Comparison of ENCODE assay signal across 28 mouse cellular contexts in genomic region chr17:29158899-29159298, GRCm38 (mm10). TPM values are rescaled to one million over a fixed set of nuclear protein-coding genes. Genes with fewer than 3 reads are reported as not detected.
DNase-seq lines count a peak whose midpoint lies in the region; ATAC-seq and TF ChIP-seq lines count a peak whose summit lies in the region.
"Had no signal": no experiment of that assay in that cellular context is flagged by ENCODE, and none has a peak within 500 bp of the region (broad histone marks: within the 10 kb centered on the region; RNA-seq: fewer than 3 reads in every experiment).

No protein-coding gene starts in this region.

- H3K9me3 ChIP-seq in ES-E14 (ENCODE audit: control insufficient read depth, insufficient read depth, low read depth, low read length) = no peaks in the 10 kb centered on the region
- H3K9me3 ChIP-seq in limb, embryonic 11.5 days (ENCODE audit: control insufficient read depth, low read length) = no peaks in the 10 kb centered on the region
- no peaks in the 10 kb centered on the region; the same call in 1 of the 2 replicates for H3K9me3 ChIP-seq in kidney, embryonic 15.5 days (replicated peaks)
- H3K9me3 ChIP-seq in midbrain, embryonic 16.5 days (replicated peaks; ENCODE audit: control insufficient read depth, low read length, poor library complexity, severe bottlenecking) = no peaks in the 10 kb centered on the region
- H3K9me3 ChIP-seq: embryonic facial prominence, embryonic 15.5 days; forebrain, embryonic 12.5 days had no signal

- peaks cover 2 to 40% of the 10 kb centered on the region in 2 experiments; a peak in 2 of 4 replicates for H3K4me1 ChIP-seq in ES-E14 (ENCODE audit: control insufficient read depth in 2 of 2, insufficient read depth in 2 of 2, low read length in 2 of 2, poor library complexity in 1 of 2)
- no peaks in the 10 kb centered on the region for H3K4me1 ChIP-seq in limb, embryonic 11.5 days (ENCODE audit: control insufficient read depth, insufficient read depth, low read length)
- H3K4me1 ChIP-seq in kidney, embryonic 15.5 days = peaks cover 19% of the 10 kb centered on the region
- peaks cover 6% of the 10 kb centered on the region; the same call in 1 of the 2 replicates for H3K4me1 ChIP-seq in midbrain, embryonic 16.5 days (ENCODE audit: control insufficient read depth, insufficient read depth, low read length)

- peak; percentile 89 for DNase-seq in heart, adult 11 months
- DNase-seq in heart, postnatal 14 days = no peak
- peak; percentile 54 for DNase-seq in layer of hippocampus, adult 9-11 months
- no peak for DNase-seq in layer of hippocampus, adult 2 months (ENCODE audit: low spot score in 2 of 2)
- DNase-seq in ES-E14 (ENCODE audit: low read depth, low spot score) = no peak
- no peak for DNase-seq in limb, embryonic 11.5 days (ENCODE audit: low spot score)
- DNase-seq: adrenal gland, adult 2 months; adrenal gland, postnatal 10 days; adrenal gland, postnatal 25 days; B cell, adult 2 months; cerebellum, adult 11 months; cerebellum, adult 18-20 months; cerebellum, adult 8-10 months; cerebellum, adult 9-11 months; cerebellum, postnatal 14 days; cerebellum, postnatal 36 days; embryo, embryonic 11 days had no signal

- no peaks in the 10 kb centered on the region for H3K27me3 ChIP-seq in limb, embryonic 11.5 days (ENCODE audit: control insufficient read depth, insufficient read depth, low read length)
- no peaks in the 10 kb centered on the region for H3K27me3 ChIP-seq in kidney, embryonic 15.5 days
- no peaks in the 10 kb centered on the region for H3K27me3 ChIP-seq in midbrain, embryonic 16.5 days (ENCODE audit: control insufficient read depth, insufficient read depth, low read depth, low read length)
- H3K27me3 ChIP-seq: CH12.LX; embryonic facial prominence, embryonic 13.5 days; embryonic facial prominence, embryonic 15.5 days; forebrain, embryonic 12.5 days had no signal

- no peak overlapping the region for H3K4me3 ChIP-seq in layer of hippocampus, adult 2 months
- peak overlapping the region; percentile 45 to 63 for H3K4me3 ChIP-seq in ES-E14 (ENCODE audit: insufficient read depth in 1 of 2, low read depth in 1 of 2, low read length in 2 of 2, poor library complexity in 1 of 2, severe bottlenecking in 1 of 2)
- H3K4me3 ChIP-seq in limb, embryonic 11.5 days (ENCODE audit: low read depth, low read length) = no peak overlapping the region
- no peak overlapping the region for H3K4me3 ChIP-seq in kidney, embryonic 15.5 days (replicated peaks)
- no peak overlapping the region for H3K4me3 ChIP-seq in midbrain, embryonic 16.5 days (ENCODE audit: low read depth, low read length)
- H3K4me3 ChIP-seq: embryonic facial prominence, embryonic 13.5 days; embryonic facial prominence, embryonic 15.5 days; erythroblast, embryonic 14.5 days; forebrain, embryonic 10.5 days; forebrain, embryonic 12.5 days had no signal

- WGBS in limb, embryonic 11.5 days = 93% methylated on average over 15 of the region's 15 CpGs
- whole genome bisulfite sequencing in kidney, embryonic 15.5 days = 93% methylated on average over 15 of the region's 15 CpGs
- 95% methylated on average over 15 of the region's 15 CpGs for WGBS in midbrain, embryonic 16.5 days

- no peak overlapping the region for H3K27ac ChIP-seq in layer of hippocampus, adult 2 months
- peak overlapping the region; percentile 72; the same call in 1 of the 2 replicates for H3K27ac ChIP-seq in ES-E14 (ENCODE audit: insufficient read depth, low read depth, low read length, poor library complexity, severe bottlenecking)
- H3K27ac ChIP-seq in limb, embryonic 11.5 days (replicated peaks; ENCODE audit: low read depth, low read length) = no peak overlapping the region
- no peak overlapping the region for H3K27ac ChIP-seq in kidney, embryonic 15.5 days
- H3K27ac ChIP-seq in midbrain, embryonic 16.5 days (ENCODE audit: low read length) = no peak overlapping the region
- H3K27ac ChIP-seq: embryonic facial prominence, embryonic 13.5 days; embryonic facial prominence, embryonic 15.5 days; forebrain, embryonic 12.5 days had no signal

- H3K9ac ChIP-seq in ES-E14 (ENCODE audit: insufficient read depth, low read depth, low read length, poor library complexity, severe bottlenecking) = peak overlapping the region; percentile 77
- no peak overlapping the region for H3K9ac ChIP-seq in limb, embryonic 11.5 days (ENCODE audit: low read length)
- H3K9ac ChIP-seq in kidney, embryonic 15.5 days = no peak overlapping the region
- H3K9ac ChIP-seq in midbrain, embryonic 16.5 days (ENCODE audit: low read depth, low read length) = no peak overlapping the region
- H3K9ac ChIP-seq: embryonic facial prominence, embryonic 13.5 days; embryonic facial prominence, embryonic 15.5 days; forebrain, embryonic 12.5 days had no signal

- ATAC-seq in limb, embryonic 11.5 days (ENCODE audit: insufficient number of reproducible peaks, low FRiP score, low TSS enrichment, low read depth) = no peak
- no peak for ATAC-seq in kidney, embryonic 15.5 days (replicated peaks; ENCODE audit: low FRiP score)
- ATAC-seq in midbrain, embryonic 16.5 days = no peak
- ATAC-seq: CD4-positive, CD25-positive, alpha-beta regulatory T cell, adult 4 months; forebrain, embryonic 14.5 days; forebrain, embryonic 16.5 days had no signal

- intact Hi-C loops in heart, postnatal 14 days (cut with DNase I) = no loop called here

- no peak for TF ChIP-seq CTCF in layer of hippocampus, adult 2 months (conservative IDR thresholded peaks at IDR 0.05)

- in situ Hi-C loops in ES-E14 (cut with MboI; ENCODE audit: low sequenced_read_pairs in 2 of 2, unreplicated experiment in 2 of 2) = no loop called here

- H3K4me2 ChIP-seq in limb, embryonic 11.5 days (ENCODE audit: low read depth, severe bottlenecking) = peak overlapping the region; percentile 2; the same call in 1 of the 2 replicates
- no peak overlapping the region for H3K4me2 ChIP-seq in kidney, embryonic 15.5 days
- H3K4me2 ChIP-seq in midbrain, embryonic 16.5 days (ENCODE audit: low read length) = no peak overlapping the region
- H3K4me2 ChIP-seq: embryonic facial prominence, embryonic 13.5 days; embryonic facial prominence, embryonic 15.5 days; forebrain, embryonic 12.5 days had no signal

- peaks cover 6% of the 10 kb centered on the region; the same call in 1 of the 2 replicates for H3K36me3 ChIP-seq in ES-E14 (ENCODE audit: control insufficient read depth, insufficient read depth, low read length, poor library complexity, severe bottlenecking)
- H3K36me3 ChIP-seq in limb, embryonic 11.5 days (ENCODE audit: control insufficient read depth, insufficient read depth, low read length) = no peaks in the 10 kb centered on the region; the same call in 1 of the 2 replicates
- no peaks in the 10 kb centered on the region for H3K36me3 ChIP-seq in kidney, embryonic 15.5 days
- no peaks in the 10 kb centered on the region for H3K36me3 ChIP-seq in midbrain, embryonic 16.5 days (ENCODE audit: control insufficient read depth, insufficient read depth, low read length)
- H3K36me3 ChIP-seq: embryonic facial prominence, embryonic 15.5 days; forebrain, embryonic 10.5 days; forebrain, embryonic 12.5 days had no signal

TF ChIP-seq in ES-E14, 5 proteins besides CTCF, POLR2A, EP300 and RAD21:
- TF ChIP-seq ZNF384 (IDR thresholded peaks at IDR 0.05; ENCODE audit: low read depth, low read length) = no peak
- no peak for TF ChIP-seq ZC3H11A (IDR thresholded peaks at IDR 0.05; ENCODE audit: borderline replicate concordance, low read depth, low read length)
- TF ChIP-seq CHD2 (IDR thresholded peaks at IDR 0.05; ENCODE audit: low read depth, low read length) = no peak
- TF ChIP-seq MAFK (IDR thresholded peaks at IDR 0.05; ENCODE audit: insufficient read depth, low read depth, low read length) = no peak
- no peak for TF ChIP-seq HCFC1 (IDR thresholded peaks at IDR 0.05; ENCODE audit: borderline replicate concordance, insufficient read depth, low read length)

RNA-seq across cellular contexts. Expression of gene Rab44, which starts 45.0 kb away (rescaled TPM):
- under 1 TPM; 0.73 to 0.76 TPM for total RNA-seq in heart, postnatal 14 days (2021)
- under 1 TPM in 1 of 2 experiments, not detected in 1; 0.17 TPM for total RNA-seq in layer of hippocampus, adult 2 months (2021)
- total RNA-seq in ES-E14 (2012; rRNA removed) = 0.31 and 0.85 TPM in 2 replicates
- polyA plus RNA-seq in limb, embryonic 11.5 days (2014; fragmentation: Nextera tagmentation; extraction: Ambion mirVana) = 0.16 TPM in 1 of 2 replicates, not detected in the other
- polyA plus RNA-seq in kidney, embryonic 15.5 days (2015; fragmentation: Nextera tagmentation; extraction: Ambion mirVana) = 0.34 and 0.35 TPM in 2 replicates
- polyA plus RNA-seq in midbrain, embryonic 16.5 days (2015; fragmentation: Nextera tagmentation; extraction: Ambion mirVana) = 0.08 and 0.17 TPM in 2 replicates
- polyA plus RNA-seq: CD4-positive, CD25-positive, alpha-beta regulatory T cell, adult 4 months; forebrain, embryonic 14.5 days; forebrain, embryonic 16.5 days had no signal

Comparison
In these comparisons a context has a peak if more than half of its experiments do, and no peak if none do; other contexts are left out.
1. DNase-seq: peak in heart, adult 11 months (single experiment) and layer of hippocampus, adult 9-11 months (single experiment); none in heart, postnatal 14 days (0 of 2), layer of hippocampus, adult 2 months (0 of 2), ES-E14 (single experiment) and limb, embryonic 11.5 days (single experiment).
2. H3K4me3 ChIP-seq: peak in ES-E14 (2 of 2); none in layer of hippocampus, adult 2 months (single experiment), limb, embryonic 11.5 days (single experiment), kidney, embryonic 15.5 days (single experiment) and midbrain, embryonic 16.5 days (single experiment).